Mouse (Mus musculus) MEL (cell line): Measurements from ENCODE around the gene Gm4922. TPM values are rescaled to one million over a fixed set of nuclear protein-coding genes. Genes with fewer than 3 reads are reported as not detected.

ENCODE experiments used
- DNase-seq: peaks from one replicate; pipeline ENCODE4 v3.0.0; 2011; ENCODE audit warnings: low read depth, low spot score
- H3K27ac ChIP-seq: 2 replicates; pipeline ENCODE4 v1.5.1; 2012; ENCODE audit warnings: low read depth, mild to moderate bottlenecking, control low read depth, low read length, moderate library complexity; ENCODE audit not compliant: control insufficient read depth
- H3K27me3 ChIP-seq, 2 experiments: fragments of 150-350 bp in 1 of 2; sonication (generic) in 1 of 2; 2 replicates each; pipeline ENCODE4 v1.6.1; 2012; ENCODE audit warnings: low read length in 2 of 2, mild to moderate bottlenecking in 2 of 2, improper control_type of control experiment in 1 of 2, moderate library complexity in 1 of 2; ENCODE audit not compliant: insufficient read depth in 2 of 2, control insufficient read depth in 1 of 2
- H3K36me3 ChIP-seq, 2 experiments: 2 replicates each; pipeline ENCODE4 v1.6.1; 2012 to 2014; ENCODE audit warnings: low read length in 2 of 2, improper control_type of control experiment in 1 of 2, inconsistent platforms in 1 of 2, mild to moderate bottlenecking in 1 of 2; ENCODE audit not compliant: insufficient read depth in 2 of 2, control insufficient read depth in 1 of 2
- H3K4me1 ChIP-seq, 2 experiments: fragments of 150-350 bp in 1 of 2; sonication (generic) in 1 of 2; 2 replicates each; pipeline ENCODE4 v1.6.1; 2012; ENCODE audit warnings: low read length in 2 of 2, improper control_type of control experiment in 1 of 2, mild to moderate bottlenecking in 1 of 2; ENCODE audit not compliant: insufficient read depth in 2 of 2, control insufficient read depth in 1 of 2
- H3K4me3 ChIP-seq, 2 experiments: fragments of 150-350 bp in 1 of 2; sonication (generic) in 1 of 2; 2 replicates each; pipeline ENCODE4 v1.5.1; 2012; ENCODE audit warnings: low read depth in 2 of 2, low read length in 2 of 2, mild to moderate bottlenecking in 2 of 2, moderate library complexity in 2 of 2, control low read depth in 1 of 2, improper control_type of control experiment in 1 of 2; ENCODE audit not compliant: control insufficient read depth in 1 of 2, insufficient read depth in 1 of 2
- H3K79me2 ChIP-seq: 2 replicates; pipeline ENCODE4 v1.6.1; 2012; ENCODE audit warnings: mild to moderate bottlenecking, low read length, moderate library complexity; ENCODE audit not compliant: control insufficient read depth, poor library complexity, insufficient read depth
- H3K9ac ChIP-seq: 2 replicates; pipeline ENCODE4 v1.6.1; 2012; ENCODE audit warnings: low read depth, mild to moderate bottlenecking, control low read depth, low read length, moderate library complexity; ENCODE audit not compliant: control insufficient read depth, poor library complexity, severe bottlenecking
- H3K9me3 ChIP-seq: fragments of 150-350 bp; sonication (generic); replicated peaks from 2 replicates; pipeline ENCODE4 v1.6.1; 2012; ENCODE audit warnings: mild to moderate bottlenecking, low read length, improper control_type of control experiment, moderate library complexity; ENCODE audit not compliant: insufficient read depth
- BHLHE40 ChIP-seq: IDR thresholded peaks from 2 replicates; pipeline ENCODE4 v1.6.1; 2012; ENCODE audit warnings: low read depth, mild to moderate bottlenecking, inconsistent platforms, low read length, improper control_type of control experiment, borderline replicate concordance
- CHD1 ChIP-seq: IDR thresholded peaks from 2 replicates; pipeline ENCODE4 v1.6.1; 2012; ENCODE audit warnings: low read depth, mild to moderate bottlenecking, inconsistent platforms, low read length, improper control_type of control experiment
- E2F4 ChIP-seq: IDR thresholded peaks from 2 replicates; pipeline ENCODE4 v1.6.1; 2011; ENCODE audit warnings: low read depth, low read length, improper control_type of control experiment, borderline replicate concordance
- EP300 ChIP-seq, 2 experiments: IDR thresholded peaks; 2 replicates each; pipeline ENCODE4 v1.6.1; 2011; ENCODE audit warnings: improper control_type of control experiment in 2 of 2, low read length in 2 of 2, low read depth in 1 of 2, mild to moderate bottlenecking in 1 of 2
- ETS1 ChIP-seq: IDR thresholded peaks from 2 replicates; pipeline ENCODE4 v1.6.1; 2012; ENCODE audit warnings: low read depth, mild to moderate bottlenecking, inconsistent platforms, low read length, improper control_type of control experiment, moderate library complexity
- GABPA ChIP-seq: IDR thresholded peaks from 2 replicates; pipeline ENCODE4 v1.6.1; 2012; ENCODE audit warnings: low read depth, mild to moderate bottlenecking, inconsistent platforms, low read length, improper control_type of control experiment, moderate library complexity
- JUND ChIP-seq: IDR thresholded peaks from 2 replicates; pipeline ENCODE4 v1.6.1; 2011; ENCODE audit warnings: low read depth, mild to moderate bottlenecking, improper control_type of control experiment, low read length
- MAFK ChIP-seq: IDR thresholded peaks from 2 replicates; pipeline ENCODE4 v1.6.1; 2011; ENCODE audit warnings: low read depth, mild to moderate bottlenecking, low read length, improper control_type of control experiment, borderline replicate concordance
- MAZ ChIP-seq: IDR thresholded peaks from 2 replicates; pipeline ENCODE4 v1.6.1; 2012; ENCODE audit warnings: low read depth, mild to moderate bottlenecking, inconsistent platforms, low read length, improper control_type of control experiment
- MXI1 ChIP-seq: IDR thresholded peaks from 2 replicates; pipeline ENCODE4 v1.6.1; 2011; ENCODE audit warnings: mild to moderate bottlenecking, low read depth, low read length, improper control_type of control experiment
- MYC ChIP-seq: IDR thresholded peaks from 2 replicates; pipeline ENCODE4 v1.6.1; 2011; ENCODE audit warnings: low read depth, mild to moderate bottlenecking, low read length, improper control_type of control experiment, moderate library complexity
- NELFE ChIP-seq: IDR thresholded peaks from 2 replicates; pipeline ENCODE4 v1.6.1; 2011; ENCODE audit warnings: low read depth, low read length, improper control_type of control experiment
- POLR2A ChIP-seq, 2 experiments: IDR thresholded peaks; 2 replicates each; pipeline ENCODE4 v1.6.1; 2011 to 2012; ENCODE audit warnings: low read length in 2 of 2, mild to moderate bottlenecking in 2 of 2, control low read depth in 1 of 2, improper control_type of control experiment in 1 of 2, low read depth in 1 of 2, moderate library complexity in 1 of 2; ENCODE audit not compliant: control insufficient read depth in 1 of 2, insufficient read depth in 1 of 2, poor library complexity in 1 of 2
- POLR2AphosphoS2 ChIP-seq: IDR thresholded peaks from 2 replicates; pipeline ENCODE4 v1.6.1; 2011; ENCODE audit warnings: low read length, improper control_type of control experiment
- POLR2AphosphoS5 ChIP-seq: IDR thresholded peaks from 2 replicates; pipeline ENCODE4 v1.6.1; 2012; ENCODE audit warnings: low read depth, borderline replicate concordance, mild to moderate bottlenecking, inconsistent platforms, low read length, moderate library complexity, mixed read lengths
- RAD21 ChIP-seq: IDR thresholded peaks from 2 replicates; pipeline ENCODE4 v1.6.1; 2011; ENCODE audit warnings: mild to moderate bottlenecking, low read depth, low read length, improper control_type of control experiment
- SIN3A ChIP-seq: IDR thresholded peaks from 2 replicates; pipeline ENCODE4 v1.6.1; 2012; ENCODE audit warnings: low read length, improper control_type of control experiment, inconsistent platforms
- TBP ChIP-seq: IDR thresholded peaks from 2 replicates; pipeline ENCODE4 v1.8.0; 2011; ENCODE audit warnings: low read depth, low read length, improper control_type of control experiment
- USF1 ChIP-seq: IDR thresholded peaks from 2 replicates; pipeline ENCODE4 v1.6.1; 2014; ENCODE audit warnings: low read depth, mild to moderate bottlenecking, inconsistent platforms, low read length, improper control_type of control experiment, moderate library complexity
- USF2 ChIP-seq, 2 experiments: IDR thresholded peaks; 2 replicates each; pipeline ENCODE4 v1.6.1; 2011 to 2012; ENCODE audit warnings: improper control_type of control experiment in 2 of 2, low read length in 2 of 2, borderline replicate concordance in 1 of 2, inconsistent platforms in 1 of 2, low read depth in 1 of 2, mild to moderate bottlenecking in 1 of 2; ENCODE audit not compliant: insufficient read depth in 1 of 2
- ZMIZ1 ChIP-seq: IDR thresholded peaks from 2 replicates; pipeline ENCODE4 v1.6.1; 2012; ENCODE audit warnings: low read depth, mild to moderate bottlenecking, inconsistent platforms, low read length, improper control_type of control experiment, moderate library complexity
- polyA plus RNA-seq, 2 experiments: library from polyadenylated mRNA; stranded (reverse) in 1 of 2; unstranded in 1 of 2; fragments of >175 nt in 1 of 2; fragments of >200 nt in 1 of 2; gene quantifications; 2 replicates each; pipeline versions ENCODE4 v1.2.1 to v1.2.4; 2012; ENCODE audit warnings: low replicate concordance in 2 of 2, low read depth in 1 of 2; ENCODE audit not compliant: insufficient read length in 2 of 2, insufficient read depth in 1 of 2, missing spikeins in 1 of 2
- total RNA-seq: library from RNA; depleted of rRNA; stranded (reverse); fragments of 300-350 nt; gene quantifications from 2 replicates; pipeline ENCODE4 v1.2.3, GENCODE M21; 2012

Gm4922 gene
- total and polyA plus RNA-seq, 3 experiments: not detected

- Histone ChIP-seq H3K4me1 (no peaks in the 10 kb centered on the region), H3K9ac (no peak overlapping the region), H3K27ac (no peak overlapping the region), H3K27me3 (no peaks in the 10 kb centered on the region; a peak in 3 of 4 replicates), H3K4me3 (no peak overlapping the region), H3K79me2 (no peaks in the 10 kb centered on the region), H3K36me3 (no peaks in the 10 kb centered on the region), H3K9me3 (no peaks in the 10 kb centered on the region)
- DNase-seq: no peak
- TF ChIP-seq TBP (no peak), ETS1 (no peak), JUND (no peak)
These were observed 41.3 kb upstream of the Gm4922 start for GRCm38 (mm10) chr10:18827936-18828335.

- Histone ChIP-seq H3K36me3 (no peaks in the 10 kb centered on the region), H3K9ac (no peak overlapping the region)
- TF ChIP-seq EP300 (IDR thresholded peaks at IDR 0.05; ENCODE audit: low read depth in 1 of 2, low read length in 2 of 2): no peak
- TF ChIP-seq E2F4: no peak
- TF ChIP-seq MYC: no peak
- no peak for TF ChIP-seq CHD1
- no peak for TF ChIP-seq JUND
- TF ChIP-seq ZMIZ1: no peak
- TF ChIP-seq RAD21: no peak
- TF ChIP-seq SIN3A: no peak
- TF ChIP-seq GABPA: no peak
- TF ChIP-seq, all 39 proteins: peak for 0
- no peaks in the 10 kb centered on the region; a peak in 1 of 4 replicates for H3K27me3 ChIP-seq
- no peak overlapping the region for H3K27ac ChIP-seq
- H3K4me1 ChIP-seq: no peaks in the 10 kb centered on the region
- DNase-seq: peak; percentile 14
- H3K9me3 ChIP-seq: no peaks in the 10 kb centered on the region
- no peaks in the 10 kb centered on the region for H3K79me2 ChIP-seq
- no peak overlapping the region for H3K4me3 ChIP-seq
These were observed 39.5 kb upstream of the Gm4922 start for GRCm38 (mm10) chr10:18826107-18826506.

GRCm38 (mm10) chr10:18825143-18825542 lies 38.5 kb upstream of the Gm4922 start:
- H3K79me2 ChIP-seq: no peaks in the 10 kb centered on the region
- DNase-seq: no peak
- H3K4me1 ChIP-seq: no peaks in the 10 kb centered on the region
- H3K27ac ChIP-seq: no peak overlapping the region
- H3K36me3 ChIP-seq: no peaks in the 10 kb centered on the region
- H3K9ac ChIP-seq: no peak overlapping the region
- no peak for TF ChIP-seq E2F4
- no peak for TF ChIP-seq JUND
- no peak for TF ChIP-seq NELFE
- no peak for TF ChIP-seq EP300 (IDR thresholded peaks at IDR 0.05; ENCODE audit: low read depth in 1 of 2, low read length in 2 of 2)
- TF ChIP-seq TBP: no peak
- no peak for TF ChIP-seq MXI1
- no peak for TF ChIP-seq POLR2A (IDR thresholded peaks at IDR 0.05; ENCODE audit: control insufficient read depth in 1 of 2, insufficient read depth in 1 of 2, low read depth in 1 of 2, low read length in 2 of 2, poor library complexity in 1 of 2)
- TF ChIP-seq MAZ: no peak
- no peak for TF ChIP-seq POLR2AphosphoS2
- no peak for TF ChIP-seq USF2 (IDR thresholded peaks at IDR 0.05; ENCODE audit: borderline replicate concordance in 1 of 2, insufficient read depth in 1 of 2, low read depth in 1 of 2, low read length in 2 of 2)
- TF ChIP-seq BHLHE40: no peak
- no peak for TF ChIP-seq USF1
- TF ChIP-seq MAFK: no peak
- no peak for TF ChIP-seq GABPA
- no peak for TF ChIP-seq POLR2AphosphoS5
- no peak overlapping the region for H3K4me3 ChIP-seq
- no peaks in the 10 kb centered on the region; a peak in 2 of 4 replicates for H3K27me3 ChIP-seq
- no peaks in the 10 kb centered on the region for H3K9me3 ChIP-seq
